Mouse (Mus musculus): Measurements from ENCODE around the gene Churc1.

Churc1 gene

DNA sequence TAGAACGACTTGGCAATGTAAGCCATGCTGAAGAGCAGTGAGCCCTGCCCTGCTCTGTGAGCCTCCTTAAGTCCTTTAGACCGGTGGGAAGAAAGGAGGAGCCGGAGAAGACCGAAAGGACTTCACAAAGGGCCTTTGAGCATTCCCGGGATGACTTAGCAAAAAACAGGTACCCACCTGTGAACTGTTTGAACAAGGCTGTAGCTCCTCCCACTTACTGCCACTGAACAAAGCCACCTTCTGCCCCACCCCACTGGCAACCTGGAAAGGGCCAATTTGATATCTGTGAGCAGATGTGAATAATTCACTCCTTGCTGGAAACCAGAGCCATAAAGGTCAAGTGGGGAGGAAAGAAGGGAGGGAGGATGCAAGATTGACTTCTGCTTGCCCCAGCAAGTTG is 30.0 kb downstream of the Churc1 start, which contains the start of gene Gpx2:
Gene Gpx2, minus strand, starts transcription at position 205 of the 400 bp plus-strand sequence.
- in situ Hi-C loops (cut with MboI, MseI): no loop called here

DNA sequence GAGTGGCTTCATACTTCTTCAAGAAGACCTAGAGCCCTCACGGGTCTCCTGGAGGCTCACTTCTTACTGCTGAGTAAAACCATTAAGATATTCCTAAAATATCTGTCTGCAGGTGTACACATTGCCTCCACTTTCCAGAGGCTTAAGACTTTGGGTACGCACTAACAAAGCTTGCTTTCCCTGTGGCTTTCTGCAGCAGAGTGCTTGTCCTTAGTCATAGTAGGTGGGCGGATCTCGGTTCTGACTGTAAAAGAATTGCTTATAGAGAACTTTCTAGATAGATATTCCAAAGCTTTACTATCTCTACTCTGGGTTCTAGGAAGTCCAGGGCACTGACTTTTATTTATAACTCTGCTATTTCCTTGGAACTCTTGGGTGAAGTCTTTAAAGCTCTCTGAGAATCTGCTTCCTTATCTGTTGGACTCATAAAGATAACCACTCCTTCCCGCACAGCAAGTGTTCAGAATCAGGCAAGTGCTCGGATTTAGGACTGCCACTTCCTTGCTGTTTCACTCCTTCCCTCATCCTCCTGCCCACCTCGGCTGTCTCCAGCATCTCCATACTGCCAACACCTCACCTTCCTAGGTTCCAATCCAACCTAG is 31.7 kb downstream of the Churc1 start:
- in situ Hi-C loops (cut with MboI, MseI): no loop called here

DNA sequence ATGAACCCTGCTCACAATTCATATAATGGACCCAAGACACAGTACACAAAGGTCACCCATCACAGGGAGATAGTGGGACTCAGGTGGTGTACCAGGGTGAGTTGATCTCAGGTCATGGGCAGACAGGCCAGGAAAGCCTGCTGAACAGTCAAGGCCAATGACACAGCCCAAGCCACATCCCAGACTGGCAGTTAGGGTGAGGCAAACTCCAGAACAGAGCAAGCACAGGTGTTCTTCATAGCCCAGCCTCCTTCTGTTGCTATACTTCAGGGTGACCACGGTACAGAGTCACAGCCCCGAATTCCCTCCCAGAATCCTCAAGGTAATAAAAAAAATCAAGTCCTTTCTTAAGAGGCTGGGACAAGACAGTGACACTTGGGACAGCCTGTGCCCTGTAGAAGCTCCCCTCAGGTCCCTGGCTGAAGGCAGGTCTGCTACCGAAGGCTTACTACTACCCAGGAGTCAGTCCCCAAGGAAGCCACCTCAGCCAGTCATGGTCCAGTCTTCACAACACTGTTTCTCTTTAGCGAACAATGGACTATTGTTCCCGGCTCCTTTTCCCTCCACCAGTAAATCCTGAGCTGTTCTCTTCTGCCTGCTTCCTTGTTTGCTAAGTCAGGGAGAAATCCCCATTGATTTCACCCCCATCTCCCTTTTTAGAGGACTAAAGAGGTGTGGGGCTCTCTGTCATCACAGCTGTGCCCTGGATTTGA is 32.8 kb downstream of the Churc1 start:
- in situ Hi-C loops (cut with MboI, MseI): no loop called here

DNA sequence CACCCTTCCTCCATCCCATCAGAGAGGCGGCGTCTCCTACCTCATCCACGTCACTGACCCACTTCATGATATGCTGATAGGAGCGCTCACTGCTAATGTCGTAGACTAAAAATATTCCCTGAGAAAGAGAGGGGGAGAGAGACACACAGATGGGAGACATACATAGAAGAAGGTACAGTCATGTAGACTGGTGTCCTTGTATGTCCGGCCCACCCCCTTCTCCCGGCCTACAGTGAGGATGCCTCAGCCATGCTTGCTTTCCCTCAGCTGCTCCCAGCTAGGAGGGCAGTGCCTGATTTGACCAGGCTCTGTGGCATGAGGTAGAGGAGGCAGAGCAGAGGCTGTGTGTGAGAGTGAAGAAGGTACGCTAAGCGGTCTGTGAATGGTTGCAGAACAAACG is 37.7 kb downstream of the Churc1 start:
- in situ Hi-C loops (cut with MboI, MseI): no loop called here

DNA sequence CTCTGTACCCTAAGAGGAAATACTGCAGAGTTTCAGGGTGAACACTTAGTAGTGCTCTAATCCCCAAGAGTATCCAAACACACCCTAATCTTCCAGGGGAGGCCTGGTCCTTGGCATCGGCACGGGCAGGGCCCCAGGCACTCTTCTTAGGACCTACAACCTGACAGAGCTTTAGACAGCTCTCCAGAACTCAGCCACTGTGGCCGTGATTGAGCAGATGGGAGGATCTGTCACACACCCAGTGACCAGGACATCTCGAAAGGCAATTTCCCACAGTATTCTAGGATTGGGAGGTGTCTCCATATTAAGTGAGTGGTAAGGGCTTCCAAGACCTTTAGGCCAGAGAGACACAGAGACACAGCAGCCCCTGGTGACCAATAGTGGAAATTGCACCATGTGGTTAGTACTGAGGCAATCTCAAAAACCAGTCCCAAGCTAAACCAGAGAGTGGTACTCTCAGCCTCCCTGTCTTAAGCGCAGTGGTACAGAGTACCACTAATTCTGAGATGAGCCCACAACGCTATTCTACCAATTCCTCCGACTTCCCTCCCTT is 38.4 kb downstream of the Churc1 start:
- in situ Hi-C loops (cut with MboI, MseI): no loop called here

DNA sequence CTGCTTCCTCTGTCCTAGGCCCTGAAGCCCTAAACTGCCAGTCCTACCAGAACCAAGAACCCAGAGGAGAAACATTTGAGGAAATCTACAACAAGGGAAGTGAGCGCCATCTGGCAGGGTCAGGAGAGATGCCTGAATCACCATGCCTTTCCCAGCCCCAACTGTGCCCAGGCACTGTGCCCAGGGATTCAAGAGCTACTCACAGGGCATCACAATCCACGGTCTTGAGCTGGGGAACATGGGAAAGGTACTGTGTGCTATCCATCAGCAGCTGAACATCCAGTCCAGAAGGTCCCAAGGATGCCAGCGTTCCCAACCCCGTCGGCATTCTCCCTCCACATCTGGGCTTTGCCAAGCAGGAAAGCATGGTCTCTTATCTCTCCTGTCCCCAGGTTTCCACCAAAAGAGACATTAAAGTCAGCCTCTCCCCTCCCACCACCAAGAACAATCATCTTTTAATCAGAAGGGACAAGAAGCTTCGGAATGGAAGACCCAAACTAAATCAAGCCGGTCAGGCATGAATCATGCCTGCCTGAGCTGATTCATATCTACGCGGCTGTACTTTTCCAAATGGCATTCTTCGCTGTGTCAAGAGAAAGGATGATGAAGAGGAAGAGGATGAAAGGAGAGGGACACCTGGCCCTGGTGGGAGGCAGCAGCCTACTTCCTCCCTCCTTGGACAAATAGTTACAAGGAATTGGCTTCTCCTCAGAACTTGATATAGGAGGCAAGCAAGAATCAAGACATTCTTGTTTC is 39.9 kb downstream of the Churc1 start:
- in situ Hi-C loops (cut with MboI, MseI): no loop called here

DNA sequence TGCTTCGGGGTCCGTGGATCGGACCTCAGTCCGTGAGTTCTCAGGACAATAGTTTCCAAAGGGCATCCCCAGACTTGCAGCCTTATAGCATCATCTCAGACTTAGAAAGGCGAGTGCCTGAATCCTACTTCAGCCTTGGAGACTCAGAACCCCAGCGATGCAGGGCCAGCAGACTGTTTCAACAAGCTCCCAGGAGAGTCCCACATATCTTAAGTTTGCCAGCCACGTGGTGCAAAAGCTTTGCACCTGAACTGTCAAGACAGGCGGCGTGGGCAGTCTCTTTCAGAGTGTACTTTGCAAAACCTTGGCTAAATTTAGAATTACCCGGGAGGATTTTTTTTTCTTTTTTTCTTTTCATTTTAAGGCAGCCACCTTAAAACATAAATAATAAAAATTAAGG is 42.5 kb downstream of the Churc1 start:
- in situ Hi-C loops (cut with MboI, MseI): no loop called here

DNA sequence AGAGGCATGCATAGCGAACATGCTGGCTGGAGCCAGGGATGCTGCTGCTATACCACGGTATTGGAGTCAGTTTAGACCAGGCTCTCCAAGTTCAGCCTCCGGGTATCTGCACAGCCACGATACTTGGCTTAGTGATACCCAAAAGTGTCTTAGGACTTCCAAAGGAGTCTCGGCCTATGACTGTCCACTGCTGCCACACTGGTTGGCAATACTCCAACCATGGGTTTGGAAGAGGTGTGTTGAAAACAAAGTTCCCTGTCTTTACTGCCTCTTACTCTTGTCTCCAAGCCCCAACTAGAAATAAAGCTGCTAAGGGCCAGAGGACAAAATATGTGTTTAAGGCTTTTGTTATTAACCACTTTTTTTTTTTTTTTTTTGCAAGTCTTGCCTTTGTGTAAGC is 45.2 kb downstream of the Churc1 start:
- in situ Hi-C loops (cut with MboI, MseI): no loop called here

DNA sequence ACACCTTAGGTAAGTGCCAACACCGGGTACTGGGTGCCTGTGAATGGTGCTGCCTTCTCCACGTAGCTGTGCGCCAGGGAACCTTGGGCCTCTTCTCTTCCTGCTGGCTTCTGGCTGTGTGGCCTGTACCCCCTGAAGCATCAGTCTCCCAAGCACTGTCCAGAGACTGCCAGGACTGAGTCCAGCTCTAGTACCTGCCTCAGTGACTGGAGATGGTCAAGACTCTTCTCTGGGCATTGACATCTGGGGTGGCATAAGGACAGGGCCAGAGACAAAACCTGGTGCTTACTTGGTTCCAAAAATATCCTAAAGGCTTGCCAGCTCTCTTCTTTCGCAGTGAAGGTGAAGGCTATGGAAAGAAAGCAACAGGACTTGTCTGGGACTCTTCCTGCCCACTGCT is 45.7 kb downstream of the Churc1 start:
- in situ Hi-C loops (cut with MboI, MseI): no loop called here

DNA sequence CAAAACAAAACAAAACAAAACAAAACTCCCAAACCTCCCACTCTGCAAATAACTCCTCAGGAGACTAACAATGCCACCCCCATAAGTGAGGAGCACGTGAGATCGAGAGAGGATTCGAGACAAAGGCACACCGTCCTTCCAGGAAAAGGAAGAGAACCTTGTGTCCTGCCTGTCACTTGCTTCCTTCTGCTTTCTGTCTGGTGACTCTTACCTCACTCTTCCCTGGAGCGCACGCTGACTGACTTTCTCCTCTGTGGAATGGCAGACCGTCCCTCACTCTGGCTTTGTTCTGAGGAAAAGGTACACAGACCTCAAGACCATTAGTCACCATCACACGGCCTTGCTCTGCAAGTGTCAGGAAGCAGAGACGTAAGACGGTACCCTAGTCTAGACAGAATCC is 48.2 kb downstream of the Churc1 start:
- in situ Hi-C loops (cut with MboI, MseI): no loop called here

DNA sequence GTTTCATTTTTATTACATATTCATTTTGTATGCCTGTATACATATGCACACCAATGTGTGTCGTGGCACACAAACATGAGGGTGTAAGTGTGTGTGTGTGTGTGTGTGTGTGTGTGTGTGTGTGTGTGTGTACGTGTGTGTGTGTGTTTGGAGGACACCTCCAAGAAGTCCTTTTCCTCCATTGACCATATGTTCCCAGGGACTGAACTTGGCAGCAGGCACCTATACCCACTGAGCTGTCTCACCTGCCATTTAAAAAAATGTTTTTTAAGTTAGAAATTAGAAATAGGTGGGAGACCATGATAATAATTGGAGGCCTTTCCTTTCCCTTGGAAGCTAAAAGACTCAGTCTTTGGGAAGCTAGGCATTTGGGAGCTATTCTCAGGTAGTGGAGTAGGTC is 48.8 kb downstream of the Churc1 start:
- in situ Hi-C loops (cut with MboI, MseI): no loop called here

DNA sequence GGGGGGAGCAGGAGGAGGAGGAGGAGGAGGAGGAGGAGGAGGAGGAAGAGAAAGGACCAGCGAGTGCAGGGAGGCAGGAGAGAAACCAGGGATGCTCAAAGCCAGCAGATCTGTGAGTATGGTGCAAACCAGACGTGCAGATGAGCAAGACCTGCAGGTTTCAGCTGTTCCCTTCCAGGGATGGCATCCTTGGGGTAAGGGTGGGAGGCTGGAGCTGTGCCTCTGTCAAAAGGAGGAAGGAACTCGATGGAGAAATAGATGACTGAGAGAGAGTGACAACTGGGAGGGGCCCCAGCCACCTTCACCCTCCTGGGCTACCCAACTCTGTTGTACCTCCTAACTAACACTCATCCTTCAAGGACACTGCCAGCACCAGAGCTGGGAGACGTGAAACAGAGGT is 51.4 kb downstream of the Churc1 start:
- in situ Hi-C loops (cut with MboI, MseI): no loop called here

DNA sequence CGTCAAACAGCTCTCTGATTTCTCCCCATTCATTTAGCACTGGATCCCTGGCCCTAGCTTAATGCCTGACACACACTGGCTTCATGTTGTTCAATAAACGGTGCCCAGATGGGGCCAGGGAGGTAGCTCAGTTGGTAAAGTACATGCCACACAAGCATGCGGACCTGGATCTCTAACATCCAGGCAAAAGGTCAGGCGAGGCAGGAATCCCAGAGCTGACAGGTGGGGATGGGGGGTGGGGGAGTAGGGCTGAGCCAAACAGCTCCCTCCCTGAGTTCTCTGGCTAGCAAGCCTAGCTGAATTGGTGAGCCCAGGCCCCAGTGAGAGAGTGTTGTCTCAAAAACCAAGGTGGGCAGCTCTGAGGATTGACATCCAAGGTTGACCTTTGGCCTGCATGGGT is 51.8 kb downstream of the Churc1 start:
- in situ Hi-C loops (cut with MboI, MseI): no loop called here

DNA sequence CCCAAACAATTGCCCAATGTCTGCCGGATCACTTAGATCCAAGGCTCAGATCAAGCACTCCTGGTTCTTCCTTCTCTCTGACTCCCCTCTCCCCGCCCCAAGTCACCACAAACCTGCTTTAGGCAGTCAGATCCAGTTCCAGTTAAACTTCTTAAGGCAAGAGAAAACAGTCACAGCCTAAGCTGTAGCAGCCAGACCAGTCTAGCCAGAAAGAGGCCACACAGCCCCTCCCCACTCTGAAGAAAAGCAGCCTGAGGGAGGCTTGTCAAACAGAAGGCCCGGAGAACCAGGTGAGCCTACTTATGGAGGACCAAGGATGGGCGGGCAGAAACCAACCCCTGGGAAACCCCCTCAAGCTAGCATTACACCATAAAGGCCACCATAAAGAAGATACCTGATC is 52.8 kb downstream of the Churc1 start:
- in situ Hi-C loops (cut with MboI, MseI): no loop called here

DNA sequence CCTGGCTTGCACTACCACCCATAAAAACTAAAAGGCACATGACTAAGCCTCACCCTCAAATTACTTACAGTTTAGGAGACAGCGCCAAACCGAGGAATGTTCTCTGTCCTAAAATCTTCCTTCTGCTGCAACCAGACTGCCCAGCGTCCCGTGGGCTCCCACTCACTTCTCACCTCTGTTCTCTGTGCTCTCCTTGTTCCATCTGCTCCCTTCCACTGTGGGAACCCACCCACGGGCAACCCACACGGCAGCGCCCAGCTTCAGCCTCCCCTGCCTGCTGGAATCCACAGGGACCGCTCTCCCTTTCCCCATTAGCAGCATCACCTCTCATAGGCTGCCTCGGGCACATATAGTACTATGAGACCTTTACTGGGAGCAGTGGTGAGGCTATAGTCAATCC is 53.6 kb downstream of the Churc1 start:
- in situ Hi-C loops (cut with MboI, MseI): no loop called here

DNA sequence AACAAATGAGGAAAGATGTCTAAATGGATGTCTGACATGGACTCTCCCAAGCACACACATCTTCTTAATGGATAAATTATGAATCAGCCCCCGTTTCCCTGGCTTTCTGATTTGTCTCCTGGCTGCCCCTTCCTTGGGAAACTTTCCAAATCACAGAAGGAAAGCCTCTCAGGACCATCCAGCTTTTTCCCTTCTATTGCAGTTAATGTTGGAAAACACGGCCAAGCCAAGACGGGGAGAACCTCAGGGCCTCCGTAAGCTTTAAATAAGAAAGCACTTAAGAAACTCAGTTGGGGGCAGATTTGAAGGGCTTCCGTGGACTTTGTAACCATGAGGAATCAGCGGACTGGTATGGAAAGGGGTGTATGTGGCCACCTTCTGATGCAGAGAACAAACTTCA is 54.5 kb downstream of the Churc1 start:
- in situ Hi-C loops (cut with MboI, MseI): no loop called here

DNA sequence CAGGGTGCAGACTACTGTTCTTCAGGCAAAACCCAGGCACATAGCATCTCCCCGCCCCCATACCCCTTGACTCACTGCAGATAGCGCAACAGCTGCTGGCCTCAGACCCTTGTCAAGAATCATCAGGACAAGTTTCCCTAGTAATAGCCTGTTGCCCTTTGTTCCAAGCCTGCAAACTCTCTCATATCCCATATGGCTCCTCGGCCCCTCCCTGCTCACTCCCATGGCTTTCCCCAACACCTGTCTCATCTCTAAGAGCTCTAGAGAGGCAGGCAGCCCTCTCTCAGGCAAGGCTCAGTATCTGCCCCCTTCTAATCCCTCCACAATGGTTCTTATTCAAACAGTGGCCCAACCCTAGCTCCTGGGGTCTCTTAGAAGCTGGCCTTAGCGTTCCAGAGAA is 55.3 kb downstream of the Churc1 start:
- in situ Hi-C loops (cut with MboI, MseI): no loop called here

DNA sequence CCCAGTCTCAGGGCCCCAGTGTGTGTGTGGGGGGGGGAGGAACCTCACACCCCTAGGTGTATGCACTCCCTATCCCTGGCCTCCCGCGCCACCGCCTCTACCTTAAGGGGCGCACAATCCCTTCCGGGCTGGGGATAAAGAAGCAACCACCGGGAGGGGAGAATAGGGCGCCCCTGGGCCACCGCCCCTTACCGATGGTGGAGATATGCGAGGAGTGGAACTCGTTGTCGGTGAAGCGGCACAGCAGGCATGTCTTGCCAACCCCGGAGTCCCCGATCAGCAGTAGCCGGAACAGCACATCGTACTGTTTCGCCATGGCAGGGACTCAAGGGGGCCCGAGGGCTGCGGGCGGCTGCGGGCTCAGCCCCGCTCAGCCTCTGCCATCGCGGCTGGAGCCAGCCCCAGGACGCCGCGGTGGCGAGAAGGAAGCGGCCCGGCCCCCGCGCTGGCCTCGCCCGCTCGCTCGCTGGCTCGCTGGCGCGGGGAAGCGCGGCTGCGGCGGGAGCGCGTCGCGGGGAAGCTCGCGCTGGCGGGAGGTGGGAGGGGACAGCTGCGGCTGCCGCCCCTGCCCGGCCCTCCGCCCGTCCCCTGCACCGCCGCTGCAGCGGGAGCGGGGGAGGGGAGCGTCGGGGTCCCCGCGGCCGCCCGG is 56.8 kb downstream of the Churc1 start:
- in situ Hi-C loops (cut with MboI, MseI): no loop called here

DNA sequence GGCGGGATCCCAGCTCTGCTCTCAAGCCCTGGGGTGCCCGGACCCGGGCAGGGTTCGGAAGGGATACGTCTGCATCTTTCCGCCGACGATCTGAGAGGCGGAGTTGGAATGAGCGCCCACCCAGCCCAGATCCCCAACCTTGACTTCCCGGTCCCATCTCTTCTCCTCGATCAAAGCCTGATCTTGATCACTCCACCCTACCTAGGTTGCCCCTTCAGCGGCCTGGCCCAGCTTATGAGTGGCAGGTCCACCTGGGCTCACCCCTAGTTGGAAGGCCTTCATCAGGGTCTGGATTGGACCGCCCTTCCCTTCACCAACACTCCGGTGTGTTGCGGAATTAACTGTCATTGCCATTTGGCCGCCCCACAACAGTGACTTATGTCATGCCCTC is 57.3 kb downstream of the Churc1 start, which contains the start of gene Rab15:
Gene Rab15, minus strand, starts transcription at position 258 of the 391 bp plus-strand sequence.
- in situ Hi-C loops (cut with MboI, MseI): no loop called here

DNA sequence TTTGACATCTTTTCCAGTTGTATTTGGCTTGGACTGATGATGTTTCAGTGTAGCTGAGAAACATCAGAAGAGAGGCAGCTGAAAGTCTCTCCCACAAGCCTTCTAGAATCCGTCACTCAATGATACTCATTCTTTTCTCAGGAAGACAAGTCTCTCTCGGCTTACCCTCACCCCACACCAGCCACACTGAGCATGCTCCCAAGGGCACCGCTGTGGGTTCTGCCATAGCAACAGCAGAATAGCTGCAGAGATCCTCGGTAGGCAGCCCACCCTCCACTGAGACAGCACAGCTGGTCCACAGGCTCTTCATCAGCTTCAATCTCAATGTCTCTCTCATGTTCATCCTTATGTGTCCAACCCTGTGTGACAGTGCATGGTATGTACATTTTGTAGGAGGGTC is 59.9 kb downstream of the Churc1 start:
- in situ Hi-C loops (cut with MboI, MseI): no loop called here

DNA sequence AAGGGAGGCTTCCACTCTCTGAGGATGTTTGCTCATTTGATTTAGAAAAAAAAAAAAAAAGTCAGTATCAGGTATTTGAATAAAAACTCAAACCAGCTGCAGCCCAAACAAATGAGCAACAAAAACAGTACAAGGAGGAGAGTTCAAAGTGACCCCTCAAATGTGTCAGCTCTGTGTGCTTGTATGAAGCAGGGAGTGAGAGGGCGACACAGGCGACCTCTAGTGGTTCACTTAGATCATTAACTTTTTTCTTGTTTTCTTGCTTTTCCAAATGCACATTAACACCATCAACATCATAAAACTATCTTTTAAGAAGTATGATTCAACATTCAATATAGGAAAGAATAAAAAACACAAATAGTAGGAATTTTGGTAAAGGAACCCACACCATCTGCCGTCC is 67.4 kb downstream of the Churc1 start:
- in situ Hi-C loops (cut with MboI, MseI): no loop called here
